Mouse (Mus musculus): ENCODE results near the gene Samsn1. TPM values are rescaled to one million over a fixed set of nuclear protein-coding genes. Genes with fewer than 3 reads are reported as not detected.

The Samsn1 gene
- polyA plus RNA-seq, 1 experiment from 2014 or later, result 4.9 TPM

DNA sequence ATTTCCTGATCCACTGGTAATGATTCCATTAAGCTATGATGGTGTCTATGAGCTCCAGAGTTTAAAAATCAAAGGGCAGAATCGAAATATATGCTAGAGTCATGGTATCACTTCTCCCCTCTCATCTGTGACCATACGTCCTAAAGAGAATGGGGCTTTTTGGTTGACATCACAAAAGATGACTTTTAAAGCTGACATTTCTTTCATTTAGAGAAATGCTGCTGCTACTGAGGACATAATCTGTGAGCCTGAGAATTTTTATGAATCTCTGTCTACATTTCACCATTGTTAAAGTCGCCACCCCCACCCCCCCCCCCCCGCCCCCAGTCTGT is 91.9 kb downstream of the Samsn1 start:
- 76% methylated on average over 4 of the region's 4 CpGs for WGBS
- no peak overlapping the region for H3K27ac ChIP-seq (replicated peaks)
- ATAC-seq (ENCODE audit: insufficient number of reproducible peaks, low FRiP score, low TSS enrichment, low read depth), result no peak

DNA sequence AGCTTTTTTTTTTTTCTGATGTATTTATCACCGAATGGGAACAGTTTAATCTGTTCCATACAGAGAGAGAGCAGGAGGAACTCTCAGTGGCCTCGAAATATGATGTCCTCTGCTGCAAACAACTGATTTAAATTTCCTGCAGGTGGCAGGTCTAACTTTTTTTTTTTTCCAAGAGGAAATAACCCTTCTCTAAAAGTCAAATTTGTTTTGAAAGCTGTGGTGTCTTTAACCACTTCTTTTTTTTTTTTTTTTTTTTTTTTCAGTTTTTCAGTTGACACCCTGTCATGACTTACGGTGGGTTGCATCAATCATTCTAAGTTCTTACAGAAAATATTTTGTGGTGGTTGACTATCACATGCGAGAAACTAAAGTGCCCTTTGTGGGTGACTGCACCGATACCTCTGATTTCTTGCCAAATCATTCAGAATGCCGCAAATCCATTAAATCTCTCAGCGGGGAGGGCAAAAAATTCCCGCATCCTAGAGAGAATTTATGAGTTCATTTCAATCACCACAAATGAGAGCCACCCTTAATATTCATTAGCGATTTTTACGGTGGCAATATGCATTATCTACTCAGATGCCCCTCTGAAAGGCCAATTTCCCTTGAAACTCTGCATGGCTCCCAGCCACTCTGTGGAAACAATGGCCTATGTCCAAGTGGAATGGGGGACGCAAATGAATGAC is 92.4 kb downstream of the Samsn1 start:
- Histone ChIP-seq H3K4me1 (no peaks in the 10 kb centered on the region), H3K36me3 (no peaks in the 10 kb centered on the region), H3K9ac (no peak overlapping the region), H3K27ac (replicated peaks) (no peak overlapping the region), H3K27me3 (no peaks in the 10 kb centered on the region), H3K4me3 (replicated peaks) (no peak overlapping the region), H3K4me2 (replicated peaks) (no peak overlapping the region), H3K9me3 (replicated peaks) (no peaks in the 10 kb centered on the region)
- ATAC-seq (ENCODE audit: insufficient number of reproducible peaks, low FRiP score, low TSS enrichment, low read depth), result no peak
- 72% methylated on average over 11 of the region's 11 CpGs for WGBS

More for the DNA sequence above, 91.9 kb downstream of the Samsn1 start:
- no peaks in the 10 kb centered on the region for H3K36me3 ChIP-seq
- no peaks in the 10 kb centered on the region for H3K4me1 ChIP-seq
- H3K9ac ChIP-seq, result no peak overlapping the region
- no peak overlapping the region for H3K4me2 ChIP-seq (replicated peaks)
- no peak overlapping the region for H3K4me3 ChIP-seq (replicated peaks)
- no peaks in the 10 kb centered on the region for H3K9me3 ChIP-seq (replicated peaks)
- no peaks in the 10 kb centered on the region for H3K27me3 ChIP-seq

DNA sequence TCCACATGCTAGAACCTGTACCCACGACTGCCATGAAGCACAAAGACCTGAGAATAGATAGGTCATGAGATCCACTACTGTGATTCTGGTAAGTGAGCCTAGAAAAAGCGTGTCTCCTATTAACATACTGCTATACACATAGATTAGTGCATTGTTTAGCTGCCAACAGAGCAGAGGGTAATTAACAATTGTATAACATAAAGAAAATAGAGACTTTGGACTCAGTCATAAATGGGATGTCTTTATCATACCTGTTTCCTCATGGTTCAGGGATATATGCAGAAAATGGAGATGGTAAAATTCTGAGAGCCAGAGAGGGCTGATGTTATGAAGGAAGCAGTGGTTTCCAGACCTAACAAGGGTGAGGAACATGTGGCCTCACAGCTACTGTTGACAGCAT is 95.6 kb downstream of the Samsn1 start:
- H3K9ac ChIP-seq, result no peak overlapping the region
- ATAC-seq (ENCODE audit: insufficient number of reproducible peaks, low FRiP score, low TSS enrichment, low read depth), result no peak
- no peaks in the 10 kb centered on the region for H3K4me1 ChIP-seq
- no peak overlapping the region for H3K4me2 ChIP-seq (replicated peaks)
- H3K4me3 ChIP-seq (replicated peaks), result no peak overlapping the region
- H3K36me3 ChIP-seq, result no peaks in the 10 kb centered on the region
- WGBS, result 69% methylated on average over 2 of the region's 2 CpGs
- no peaks in the 10 kb centered on the region for H3K27me3 ChIP-seq
- no peak overlapping the region for H3K27ac ChIP-seq (replicated peaks)
- no peaks in the 10 kb centered on the region for H3K9me3 ChIP-seq (replicated peaks)

DNA sequence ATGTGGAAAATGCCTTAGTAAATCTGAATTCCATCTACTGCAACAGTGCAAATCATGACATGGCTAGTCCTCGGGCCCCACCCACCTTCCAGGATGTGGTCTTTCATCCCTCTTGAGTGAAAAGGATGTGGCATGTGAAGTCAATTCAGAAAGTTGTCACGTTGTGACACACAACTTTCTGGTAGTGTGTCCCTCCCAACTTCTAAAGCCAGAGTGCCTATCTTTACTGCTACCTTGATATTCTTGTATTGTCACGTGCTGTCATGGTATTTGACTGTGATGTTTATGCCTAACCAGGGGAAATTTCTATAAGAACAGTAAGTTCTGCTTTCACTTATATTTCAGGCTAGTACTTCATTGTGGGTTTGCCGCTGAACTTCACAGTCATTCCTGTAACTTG is 101.2 kb downstream of the Samsn1 start:
- no peaks in the 10 kb centered on the region for H3K9me3 ChIP-seq (replicated peaks)
- H3K4me3 ChIP-seq (replicated peaks), result no peak overlapping the region
- H3K36me3 ChIP-seq, result no peaks in the 10 kb centered on the region
- no peak overlapping the region for H3K27ac ChIP-seq (replicated peaks)
- H3K4me2 ChIP-seq (replicated peaks), result no peak overlapping the region
- ATAC-seq (ENCODE audit: insufficient number of reproducible peaks, low FRiP score, low TSS enrichment, low read depth), result no peak
- 73% methylated on average over 4 of the region's 4 CpGs for WGBS
- no peaks in the 10 kb centered on the region for H3K4me1 ChIP-seq
- H3K27me3 ChIP-seq, result no peaks in the 10 kb centered on the region
- no peak overlapping the region for H3K9ac ChIP-seq

DNA sequence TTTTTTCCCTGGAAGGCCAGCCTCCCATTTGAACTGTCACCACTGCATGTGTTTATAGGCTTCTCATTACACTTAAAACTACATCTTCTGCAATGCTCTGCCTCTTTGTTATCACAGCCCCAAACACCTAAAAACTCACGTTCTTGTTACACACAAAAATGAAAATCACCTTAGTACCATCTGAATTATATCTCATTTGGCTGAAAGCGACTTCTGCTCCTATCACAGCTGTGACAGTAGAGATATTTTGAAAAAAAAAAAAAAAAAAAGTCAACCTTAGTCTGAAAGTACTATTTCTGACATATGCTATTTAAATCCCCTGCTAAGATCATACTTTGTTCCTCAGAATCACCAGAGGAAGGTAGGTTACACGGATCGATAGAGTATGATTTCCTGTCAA is 102.8 kb downstream of the Samsn1 start:
- no peak overlapping the region for H3K9ac ChIP-seq
- H3K4me1 ChIP-seq, result no peaks in the 10 kb centered on the region
- H3K4me2 ChIP-seq (replicated peaks), result no peak overlapping the region
- H3K4me3 ChIP-seq (replicated peaks), result no peak overlapping the region
- ATAC-seq (ENCODE audit: insufficient number of reproducible peaks, low FRiP score, low TSS enrichment, low read depth), result no peak
- no peaks in the 10 kb centered on the region for H3K27me3 ChIP-seq
- 79% methylated on average over 4 of the region's 4 CpGs for WGBS
- no peaks in the 10 kb centered on the region for H3K9me3 ChIP-seq (replicated peaks)
- H3K36me3 ChIP-seq, result no peaks in the 10 kb centered on the region
- no peak overlapping the region for H3K27ac ChIP-seq (replicated peaks)

DNA sequence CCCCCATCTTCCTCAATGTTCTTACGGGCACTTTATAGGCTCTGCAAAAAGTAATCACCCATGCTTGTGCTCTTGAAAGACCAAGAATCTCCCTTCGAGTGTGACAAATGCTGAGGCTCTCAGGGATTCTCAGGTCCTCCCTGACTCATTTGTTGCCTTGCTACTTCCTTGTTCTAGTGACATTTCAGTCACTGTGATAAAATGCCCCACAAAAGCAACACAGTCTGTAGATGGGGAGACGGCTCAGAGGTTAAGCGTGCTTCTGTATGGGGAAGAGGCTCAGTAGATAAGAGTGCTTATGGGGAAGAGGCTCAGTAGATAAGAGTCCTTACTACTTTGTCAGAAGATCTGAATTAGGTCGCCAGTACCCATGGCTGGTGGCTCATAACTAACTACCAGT is 104.4 kb downstream of the Samsn1 start:
- H3K36me3 ChIP-seq, result no peaks in the 10 kb centered on the region
- H3K9me3 ChIP-seq (replicated peaks), result no peaks in the 10 kb centered on the region
- no peaks in the 10 kb centered on the region for H3K4me1 ChIP-seq
- H3K4me3 ChIP-seq (replicated peaks), result no peak overlapping the region
- no peaks in the 10 kb centered on the region for H3K27me3 ChIP-seq
- H3K9ac ChIP-seq, result no peak overlapping the region
- no peak for ATAC-seq (ENCODE audit: insufficient number of reproducible peaks, low FRiP score, low TSS enrichment, low read depth)
- no peak overlapping the region for H3K27ac ChIP-seq (replicated peaks)
- 89% methylated on average over 5 of the region's 5 CpGs for WGBS
- no peak overlapping the region for H3K4me2 ChIP-seq (replicated peaks)

DNA sequence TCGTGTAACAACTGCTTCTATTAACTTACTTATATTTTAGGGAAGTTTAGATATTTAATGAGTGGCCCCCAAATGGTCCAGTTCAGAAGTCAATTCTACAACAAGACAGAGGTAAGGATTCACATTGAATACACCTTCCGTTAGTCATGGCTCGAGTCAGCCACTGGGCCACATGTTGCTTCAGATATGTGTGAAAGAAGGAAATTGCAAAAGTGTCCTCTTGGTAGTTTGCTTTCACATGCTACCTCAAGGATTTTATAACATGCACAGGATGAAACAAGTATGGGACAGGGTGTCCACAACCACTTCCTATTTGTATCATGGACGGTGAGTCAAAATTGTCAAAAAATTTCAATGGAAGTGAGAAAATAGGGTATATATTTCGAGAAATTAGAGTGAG is 110.0 kb downstream of the Samsn1 start:
- no peaks in the 10 kb centered on the region for H3K36me3 ChIP-seq
- no peaks in the 10 kb centered on the region for H3K9me3 ChIP-seq (replicated peaks)
- no peaks in the 10 kb centered on the region for H3K27me3 ChIP-seq
- H3K27ac ChIP-seq (replicated peaks), result no peak overlapping the region
- H3K4me3 ChIP-seq (replicated peaks), result no peak overlapping the region
- H3K9ac ChIP-seq, result no peak overlapping the region
- H3K4me1 ChIP-seq, result no peaks in the 10 kb centered on the region
- 86% methylated on average over 5 of the region's 5 CpGs for WGBS
- ATAC-seq (ENCODE audit: insufficient number of reproducible peaks, low FRiP score, low TSS enrichment, low read depth), result no peak
- no peak overlapping the region for H3K4me2 ChIP-seq (replicated peaks)

DNA sequence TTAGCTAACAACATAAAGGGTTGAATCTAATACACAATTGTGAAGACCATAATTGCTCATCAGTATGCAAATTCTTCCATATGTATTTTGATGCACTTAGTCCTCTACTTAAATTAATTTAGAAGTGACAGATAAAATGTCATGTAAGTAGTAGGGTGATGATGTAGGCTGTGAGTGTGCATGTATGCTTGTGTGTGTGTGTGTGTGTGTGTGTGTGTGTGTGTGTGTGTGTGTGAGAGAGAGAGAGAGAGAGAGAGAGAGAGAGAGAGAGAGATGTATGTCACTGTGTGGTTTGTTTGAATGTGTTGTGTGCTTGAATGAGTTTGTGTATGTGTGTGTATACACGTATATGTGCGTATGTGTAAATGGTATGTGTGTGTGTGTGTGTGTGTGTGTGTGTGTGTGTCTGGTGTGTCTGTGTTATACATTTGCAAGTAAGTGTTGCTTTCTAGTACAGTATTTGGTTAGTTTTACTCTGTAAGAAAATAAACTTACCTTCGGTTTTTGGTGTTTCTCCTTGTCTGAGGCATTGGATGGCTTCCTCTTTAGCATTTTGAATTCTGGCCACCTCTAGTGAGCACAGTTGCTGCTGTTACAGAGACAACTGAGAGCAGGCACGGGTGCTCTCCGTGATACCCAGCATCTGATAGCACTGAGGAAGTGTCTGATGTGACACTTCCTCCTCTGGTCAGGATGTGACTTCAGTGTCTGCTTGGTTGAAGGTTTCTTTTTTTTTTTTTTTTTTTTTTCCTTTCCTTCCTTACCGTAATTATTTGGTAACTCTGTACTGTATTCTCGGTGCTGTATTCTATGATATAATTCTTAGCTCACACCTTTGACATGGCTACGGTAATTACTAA is 113.2 kb downstream of the Samsn1 start:
- H3K9me3 ChIP-seq (replicated peaks), result no peaks in the 10 kb centered on the region
- H3K9ac ChIP-seq, result no peak overlapping the region
- no peaks in the 10 kb centered on the region for H3K27me3 ChIP-seq
- no peak overlapping the region for H3K27ac ChIP-seq (replicated peaks)
- no peak overlapping the region for H3K4me3 ChIP-seq (replicated peaks)
- H3K4me1 ChIP-seq, result no peaks in the 10 kb centered on the region
- no peak for ATAC-seq (ENCODE audit: insufficient number of reproducible peaks, low FRiP score, low TSS enrichment, low read depth)
- no peak overlapping the region for H3K4me2 ChIP-seq (replicated peaks)
- no peaks in the 10 kb centered on the region for H3K36me3 ChIP-seq
- 72% methylated on average over 8 of the region's 8 CpGs for WGBS

DNA sequence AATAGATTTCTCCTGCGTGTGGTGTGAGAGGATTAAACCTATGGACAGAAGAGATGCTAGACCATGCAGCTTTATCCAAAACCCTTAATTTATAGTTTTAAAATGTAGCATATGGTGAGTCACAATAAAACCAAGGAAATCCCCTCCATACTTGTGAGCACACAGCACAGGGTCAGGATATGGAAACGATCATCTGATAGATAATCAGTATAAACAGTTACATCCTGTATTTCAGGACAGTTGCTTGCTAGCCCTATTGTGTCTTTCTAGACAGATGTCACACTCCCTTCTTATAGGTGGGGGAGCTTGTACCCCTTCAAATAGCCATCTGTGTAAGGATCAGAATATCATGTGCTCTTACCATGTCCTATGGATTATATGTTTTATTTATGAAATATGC is 115.3 kb downstream of the Samsn1 start:
- ATAC-seq (ENCODE audit: insufficient number of reproducible peaks, low FRiP score, low TSS enrichment, low read depth), result no peak
- H3K4me1 ChIP-seq, result no peaks in the 10 kb centered on the region
- no peaks in the 10 kb centered on the region for H3K27me3 ChIP-seq
- H3K9ac ChIP-seq, result no peak overlapping the region
- no peak overlapping the region for H3K4me3 ChIP-seq (replicated peaks)
- no peaks in the 10 kb centered on the region for H3K36me3 ChIP-seq
- no peaks in the 10 kb centered on the region for H3K9me3 ChIP-seq (replicated peaks)
- H3K27ac ChIP-seq (replicated peaks), result no peak overlapping the region
- 60% methylated on average over 2 of the region's 2 CpGs for WGBS
- no peak overlapping the region for H3K4me2 ChIP-seq (replicated peaks)

DNA sequence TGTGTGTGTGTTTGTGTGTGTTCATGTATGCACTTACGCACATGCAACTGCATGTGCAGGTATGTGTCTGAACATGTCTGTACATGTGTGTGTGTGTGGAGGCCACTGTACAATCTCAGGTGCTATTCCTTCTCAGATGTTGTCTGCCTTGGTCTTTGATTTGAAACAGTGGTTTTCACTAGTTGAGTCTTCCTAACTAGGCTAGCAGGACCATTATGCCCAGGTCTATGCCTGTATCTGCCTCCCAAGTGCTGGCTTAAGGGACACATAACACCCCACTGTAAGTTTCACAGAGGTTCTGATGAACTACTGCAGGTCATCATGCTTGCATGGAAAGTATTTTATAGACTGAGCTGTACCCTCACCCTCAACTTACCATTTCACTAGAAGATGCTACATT is 115.8 kb downstream of the Samsn1 start:
- H3K4me1 ChIP-seq, result no peaks in the 10 kb centered on the region
- no peak overlapping the region for H3K9ac ChIP-seq
- H3K4me3 ChIP-seq (replicated peaks), result no peak overlapping the region
- WGBS, result 94% methylated on average over 1 of the region's 1 CpGs
- H3K9me3 ChIP-seq (replicated peaks), result no peaks in the 10 kb centered on the region
- H3K27ac ChIP-seq (replicated peaks), result no peak overlapping the region
- no peak for ATAC-seq (ENCODE audit: insufficient number of reproducible peaks, low FRiP score, low TSS enrichment, low read depth)
- no peak overlapping the region for H3K4me2 ChIP-seq (replicated peaks)
- H3K36me3 ChIP-seq, result no peaks in the 10 kb centered on the region
- no peaks in the 10 kb centered on the region for H3K27me3 ChIP-seq

DNA sequence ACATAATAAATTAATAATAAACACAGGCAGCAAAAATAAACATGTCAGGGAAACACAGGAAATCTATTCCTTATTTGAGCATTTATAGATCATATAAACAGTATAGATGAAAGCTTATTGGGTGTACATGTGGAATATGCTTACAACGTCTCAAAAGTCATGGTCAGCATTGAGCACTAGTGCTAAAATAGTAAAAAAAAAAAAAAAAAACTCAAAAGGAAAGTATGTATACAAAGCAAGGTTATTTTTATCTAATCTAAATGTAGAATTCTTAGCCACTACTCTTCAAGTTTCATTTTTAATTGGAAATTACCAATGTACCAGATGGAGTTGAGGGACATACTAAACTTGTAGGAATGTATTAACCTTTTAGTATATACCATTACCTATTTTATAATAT is 116.8 kb downstream of the Samsn1 start:
- ATAC-seq (ENCODE audit: insufficient number of reproducible peaks, low FRiP score, low TSS enrichment, low read depth), result no peak
- 65% methylated on average over 1 of the region's 1 CpGs for WGBS
- no peak overlapping the region for H3K27ac ChIP-seq (replicated peaks)

DNA sequence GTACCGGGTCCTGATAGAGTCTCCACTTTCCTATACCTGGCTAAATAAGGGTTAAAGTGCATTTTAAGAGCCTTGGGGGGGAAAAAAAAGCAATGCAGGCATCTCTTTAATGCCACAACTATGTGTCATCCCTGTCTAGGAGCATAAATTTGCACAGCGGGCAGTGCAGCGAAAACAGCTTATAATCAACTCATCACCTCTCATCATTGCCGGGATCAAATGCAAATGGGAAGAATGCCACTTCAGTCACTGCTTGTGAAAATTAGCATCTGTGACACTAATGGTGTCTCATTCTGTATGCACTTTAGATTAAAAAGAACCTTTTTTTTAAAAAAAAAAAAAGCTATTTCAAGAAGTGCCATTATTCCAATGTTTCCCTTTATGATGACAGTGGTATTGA is 118.0 kb downstream of the Samsn1 start:
- Histone ChIP-seq H3K4me2 (replicated peaks) (no peak overlapping the region), H3K9ac (no peak overlapping the region), H3K27me3 (no peaks in the 10 kb centered on the region), H3K27ac (replicated peaks) (no peak overlapping the region), H3K36me3 (no peaks in the 10 kb centered on the region), H3K9me3 (replicated peaks) (no peaks in the 10 kb centered on the region), H3K4me3 (replicated peaks) (no peak overlapping the region), H3K4me1 (no peaks in the 10 kb centered on the region)
- WGBS, result 71% methylated on average over 4 of the region's 4 CpGs
- no peak for ATAC-seq (ENCODE audit: insufficient number of reproducible peaks, low FRiP score, low TSS enrichment, low read depth)

More for the DNA sequence above, 116.8 kb downstream of the Samsn1 start:
- Histone ChIP-seq H3K36me3 (no peaks in the 10 kb centered on the region), H3K27me3 (no peaks in the 10 kb centered on the region), H3K9ac (no peak overlapping the region), H3K9me3 (replicated peaks) (no peaks in the 10 kb centered on the region), H3K4me3 (replicated peaks) (no peak overlapping the region), H3K4me2 (replicated peaks) (no peak overlapping the region), H3K4me1 (no peaks in the 10 kb centered on the region)

All from embryonic facial prominence, embryonic 15.5 days (tissue).